Mouse (Mus musculus): ENCODE data around the gene Arhgef10l. TPM values are rescaled to one million over a fixed set of nuclear protein-coding genes. Genes with fewer than 3 reads are reported as not detected.

Gene Arhgef10l
- total RNA-seq, 2 experiments from 2014 or later, result 0.07 TPM; not detected in 1

DNA sequence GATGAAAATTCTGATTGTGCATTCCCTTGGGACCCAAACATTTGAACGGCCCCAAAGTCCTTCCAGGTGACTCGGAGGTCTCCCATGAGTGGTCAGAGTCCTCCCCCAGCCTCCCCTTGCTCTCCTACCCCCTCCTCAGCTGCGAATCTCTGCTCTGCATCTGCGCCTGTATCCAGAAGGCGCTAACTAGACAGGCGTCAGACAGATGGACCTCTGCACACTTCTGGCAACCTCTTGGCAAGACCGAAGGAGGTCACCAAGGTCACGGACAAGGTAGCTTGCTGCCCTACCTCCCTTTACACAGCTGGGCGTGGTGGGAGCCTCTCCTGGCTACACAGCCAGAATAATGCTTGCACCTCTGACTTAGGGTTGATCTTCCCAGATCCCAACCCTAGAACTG, 25.1 kb downstream of the Arhgef10l start:
- ATAC-seq (replicated peaks; ENCODE audit: low FRiP score, low TSS enrichment, poor library complexity, severe bottlenecking), result no peak

DNA sequence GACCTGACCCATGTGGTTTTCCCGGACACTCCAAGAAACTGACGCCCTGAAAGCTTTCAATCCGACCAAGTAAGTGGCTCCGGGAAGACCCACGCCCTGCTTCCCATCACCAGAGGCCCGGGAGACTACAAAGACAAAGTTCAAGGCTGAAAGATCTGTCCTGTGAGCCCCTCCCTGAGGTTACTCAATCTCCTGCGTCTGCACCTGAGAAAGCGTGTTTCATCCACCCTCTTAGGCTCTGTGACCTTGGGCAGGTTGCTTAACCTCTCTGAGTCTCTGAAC, 25.6 kb downstream of the Arhgef10l start:
- ATAC-seq (replicated peaks; ENCODE audit: low FRiP score, low TSS enrichment, poor library complexity, severe bottlenecking), result no peak

DNA sequence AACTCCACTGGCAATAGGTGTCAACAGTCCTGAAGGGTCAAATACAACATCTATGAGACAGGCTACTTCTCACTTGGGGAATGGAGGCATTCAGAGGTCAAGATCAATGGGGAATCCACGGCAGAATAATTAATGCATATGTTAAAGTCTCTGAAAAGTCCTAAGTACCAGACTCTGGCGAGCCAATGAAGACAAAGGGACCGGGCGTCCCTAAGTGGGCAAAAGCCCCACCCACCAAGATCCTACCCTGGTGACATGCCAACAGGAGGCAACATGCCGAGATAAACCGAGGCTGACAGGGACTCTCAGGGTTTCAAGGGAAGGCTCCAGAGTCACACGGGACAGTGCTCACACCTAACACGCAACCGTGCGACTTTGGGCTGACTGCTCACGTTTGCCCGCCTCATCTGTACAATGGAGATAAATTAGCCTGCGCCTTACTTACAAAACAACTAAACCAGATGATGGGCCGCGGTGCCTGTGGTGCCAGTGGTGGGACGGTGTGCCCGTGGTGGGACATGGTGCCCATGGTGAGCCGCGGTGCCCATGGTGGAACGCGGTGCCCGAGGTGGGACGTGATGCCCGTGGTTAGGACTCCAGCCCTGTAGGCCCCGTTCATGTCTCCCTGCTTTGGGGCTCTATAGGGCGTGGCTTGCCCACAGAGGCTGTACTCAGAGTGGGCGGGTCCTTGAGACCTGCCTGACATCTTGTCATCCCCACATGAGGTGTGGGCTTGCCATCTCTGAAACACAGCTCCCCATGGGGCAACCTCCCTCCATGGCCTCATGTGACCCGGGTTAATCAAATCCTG, 26.2 kb downstream of the Arhgef10l start:
- no peak for ATAC-seq (replicated peaks; ENCODE audit: low FRiP score, low TSS enrichment, poor library complexity, severe bottlenecking)

DNA sequence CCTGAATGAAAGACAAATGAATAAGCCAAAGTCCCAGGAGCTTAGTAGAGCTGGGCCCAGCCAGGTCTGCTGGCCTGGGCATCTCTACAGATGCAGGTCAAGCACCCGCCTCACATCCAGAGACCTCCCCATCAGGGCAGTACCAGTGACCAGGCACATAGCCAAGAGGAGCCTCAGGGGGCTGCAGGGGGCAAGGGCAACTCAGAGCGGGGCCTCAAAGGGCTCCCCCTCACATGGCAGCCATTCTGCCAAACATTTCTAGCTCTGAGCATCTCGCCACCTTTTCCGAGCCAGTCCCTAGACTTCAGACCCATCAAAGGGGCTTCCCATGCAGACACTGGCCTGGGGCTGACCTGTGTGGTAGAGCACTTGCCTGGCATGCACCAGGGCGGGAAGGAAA, 27.2 kb downstream of the Arhgef10l start:
- ATAC-seq (replicated peaks; ENCODE audit: low FRiP score, low TSS enrichment, poor library complexity, severe bottlenecking), result no peak

DNA sequence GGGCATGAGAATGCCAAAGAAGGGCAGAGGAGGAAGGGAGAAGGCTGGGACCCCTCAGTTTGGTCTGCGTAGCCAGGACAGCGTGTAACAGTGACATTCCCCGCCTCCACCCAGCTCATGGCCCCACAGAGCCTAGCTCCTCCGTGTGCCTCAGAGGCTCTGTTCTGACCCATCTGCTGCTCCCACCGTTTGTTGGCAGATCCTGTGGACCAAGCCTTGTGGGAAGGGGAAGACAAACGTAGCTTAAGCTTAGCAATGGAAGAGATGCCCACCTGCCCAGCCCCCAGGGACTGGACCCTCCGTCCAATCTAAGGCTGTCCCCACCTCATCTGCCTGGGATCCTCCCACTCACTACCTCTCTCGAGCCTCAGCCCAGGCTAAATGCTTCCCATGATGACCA, 28.5 kb downstream of the Arhgef10l start:
- ATAC-seq (replicated peaks; ENCODE audit: low FRiP score, low TSS enrichment, poor library complexity, severe bottlenecking), result no peak

DNA sequence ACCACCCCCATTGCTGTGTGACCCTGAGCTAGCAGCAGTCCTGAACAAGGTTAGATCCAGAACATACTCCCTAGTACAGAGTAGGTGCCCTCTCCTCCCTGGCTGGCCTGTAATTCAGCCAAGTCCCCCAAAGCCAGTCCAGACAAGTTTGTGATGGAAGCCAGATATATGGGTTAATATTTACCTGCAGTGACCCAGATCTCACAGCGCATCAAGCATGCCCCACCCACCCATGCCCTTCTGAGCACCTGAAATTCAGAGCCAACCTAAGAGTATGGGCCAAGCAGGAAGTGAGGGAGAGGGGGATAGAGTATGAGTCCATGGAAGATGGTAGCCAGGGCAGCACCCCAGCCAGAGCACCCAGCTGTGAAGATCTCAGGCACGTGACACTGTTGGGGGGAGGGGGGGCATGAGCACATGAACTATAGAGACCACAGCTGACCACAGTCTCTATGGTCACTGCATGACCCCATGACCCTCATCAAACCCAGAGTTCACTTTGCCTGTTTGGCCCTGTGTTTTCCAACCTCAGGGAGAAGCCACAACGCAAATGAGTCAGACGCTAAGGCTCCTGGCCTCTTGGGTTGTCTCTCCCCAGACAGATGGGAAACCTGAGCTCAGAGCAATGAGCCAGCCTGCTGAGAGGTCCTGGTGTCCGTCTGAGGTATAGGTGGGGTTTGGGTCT, 29.4 kb downstream of the Arhgef10l start:
- ATAC-seq (replicated peaks; ENCODE audit: low FRiP score, low TSS enrichment, poor library complexity, severe bottlenecking), result no peak

DNA sequence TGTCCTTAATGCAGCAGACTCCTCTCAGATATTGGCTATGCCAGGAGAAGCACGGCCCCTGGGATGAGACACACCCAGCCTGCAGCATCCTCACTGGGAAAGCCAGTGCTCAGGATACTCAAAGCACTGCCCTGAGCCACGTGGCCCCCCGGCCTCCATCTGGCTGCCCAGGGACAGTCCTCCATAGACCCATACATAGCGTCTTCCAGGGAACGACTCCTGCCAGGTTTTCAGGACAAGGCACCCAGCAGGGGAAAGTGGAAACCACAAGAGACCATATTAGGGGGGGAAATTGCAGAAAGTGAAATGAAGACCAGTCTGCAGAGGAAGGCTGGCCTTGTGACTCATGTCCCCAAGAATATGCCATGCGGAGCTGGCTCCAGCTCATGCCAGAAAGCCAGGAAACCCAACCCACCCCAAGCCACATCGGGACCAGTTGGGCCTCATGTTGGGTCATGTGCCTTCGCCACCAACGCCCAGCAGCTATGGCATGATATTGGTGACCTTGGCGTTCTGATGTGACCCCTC, 30.9 kb downstream of the Arhgef10l start:
- ATAC-seq (replicated peaks; ENCODE audit: low FRiP score, low TSS enrichment, poor library complexity, severe bottlenecking), result no peak

DNA sequence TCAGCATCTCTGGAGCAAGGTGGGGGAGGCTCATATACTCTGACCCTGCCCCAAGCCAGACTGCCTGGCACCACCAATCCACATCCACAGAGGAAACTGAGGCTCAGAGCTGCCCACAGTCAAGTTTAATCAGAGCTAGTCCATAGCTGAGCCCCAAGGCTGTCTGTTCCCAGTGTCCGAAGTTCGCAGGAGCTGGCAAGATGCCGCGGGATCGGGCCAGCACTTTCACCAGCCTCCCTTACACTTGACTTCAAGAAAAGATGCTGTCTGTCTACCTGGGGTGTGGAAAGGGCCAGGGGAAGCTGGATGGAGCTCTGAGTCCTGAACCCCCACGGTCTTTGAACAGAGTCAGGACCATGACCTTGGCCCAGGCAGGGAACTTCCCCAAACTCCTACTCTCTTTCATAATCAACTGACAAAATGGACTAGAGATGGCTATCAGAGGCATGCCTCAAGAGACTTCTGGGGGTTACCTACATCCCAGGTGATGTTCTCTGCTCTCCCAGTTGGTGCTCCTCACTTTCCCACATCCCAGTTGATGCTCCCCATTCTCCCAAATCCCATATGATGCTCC, 34.4 kb downstream of the Arhgef10l start:
- no peak for ATAC-seq (replicated peaks; ENCODE audit: low FRiP score, low TSS enrichment, poor library complexity, severe bottlenecking)

DNA sequence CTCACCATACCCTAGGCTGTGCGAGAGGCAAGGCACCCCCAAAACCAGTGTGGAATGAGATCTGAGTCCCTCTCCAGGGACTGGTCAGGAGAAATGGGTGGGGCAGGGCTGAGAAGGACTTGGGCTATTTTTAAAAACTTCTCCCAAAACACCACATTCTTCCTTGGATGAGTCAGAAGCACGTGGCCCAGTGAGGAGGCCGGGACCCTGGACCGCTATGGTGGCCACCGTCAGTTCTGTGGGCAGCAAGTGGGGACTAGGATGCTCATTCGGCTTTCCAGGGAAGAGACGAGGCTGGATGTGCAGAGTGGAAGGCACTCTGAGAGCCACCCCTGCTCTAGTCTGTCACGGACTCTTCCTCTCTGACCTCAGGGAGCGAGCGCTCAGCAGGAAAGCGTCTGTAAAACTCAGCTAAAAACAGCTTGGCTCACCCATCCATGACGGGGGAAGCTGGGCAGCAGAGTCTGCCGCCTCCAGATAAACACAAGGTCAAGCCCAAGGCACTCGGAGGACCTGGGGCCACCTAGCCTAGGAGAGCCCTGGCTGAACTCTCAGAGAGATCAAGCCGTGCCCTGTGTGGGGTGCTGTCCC, 35.1 kb downstream of the Arhgef10l start:
- ATAC-seq (replicated peaks; ENCODE audit: low FRiP score, low TSS enrichment, poor library complexity, severe bottlenecking), result no peak

DNA sequence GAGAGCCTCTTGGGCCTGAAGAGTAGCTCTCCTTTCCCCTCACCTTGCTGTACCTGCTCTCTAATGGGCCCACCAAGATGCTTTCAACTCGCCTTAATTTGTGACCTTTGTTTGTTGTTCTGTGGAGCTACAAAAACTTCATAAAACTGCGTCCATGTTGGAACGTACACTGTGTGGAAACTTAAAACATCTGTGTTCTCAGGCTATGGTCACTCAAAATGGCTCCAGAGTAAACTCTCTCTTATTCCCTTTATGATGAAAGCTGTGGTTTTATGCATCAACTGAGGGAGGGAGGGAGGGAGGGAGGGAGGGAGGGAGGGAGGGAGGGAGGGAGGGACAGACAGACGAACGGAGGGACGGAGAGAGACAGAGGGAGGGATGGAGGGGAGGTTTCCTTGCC, 35.7 kb downstream of the Arhgef10l start:
- no peak for ATAC-seq (replicated peaks; ENCODE audit: low FRiP score, low TSS enrichment, poor library complexity, severe bottlenecking)

DNA sequence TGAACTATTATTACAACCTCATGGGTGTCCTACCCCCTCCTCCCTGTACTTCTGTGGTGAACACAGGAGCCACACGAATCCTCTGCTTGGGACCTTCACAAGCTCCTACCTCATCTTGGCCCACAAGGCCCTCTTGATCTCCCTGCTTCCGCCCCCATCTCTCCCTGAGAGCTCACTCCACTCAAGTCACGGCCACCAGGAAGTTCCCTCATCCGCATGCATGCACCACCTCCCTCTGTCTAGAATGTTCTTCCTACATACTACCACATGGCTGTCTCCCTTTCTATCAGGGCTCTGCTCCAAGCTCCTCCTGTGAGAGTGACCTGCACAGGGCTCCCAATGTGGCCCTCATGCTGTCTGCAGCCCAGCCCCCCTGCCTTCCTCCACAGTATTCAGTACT, 36.8 kb downstream of the Arhgef10l start:
- no peak for ATAC-seq (replicated peaks; ENCODE audit: low FRiP score, low TSS enrichment, poor library complexity, severe bottlenecking)

DNA sequence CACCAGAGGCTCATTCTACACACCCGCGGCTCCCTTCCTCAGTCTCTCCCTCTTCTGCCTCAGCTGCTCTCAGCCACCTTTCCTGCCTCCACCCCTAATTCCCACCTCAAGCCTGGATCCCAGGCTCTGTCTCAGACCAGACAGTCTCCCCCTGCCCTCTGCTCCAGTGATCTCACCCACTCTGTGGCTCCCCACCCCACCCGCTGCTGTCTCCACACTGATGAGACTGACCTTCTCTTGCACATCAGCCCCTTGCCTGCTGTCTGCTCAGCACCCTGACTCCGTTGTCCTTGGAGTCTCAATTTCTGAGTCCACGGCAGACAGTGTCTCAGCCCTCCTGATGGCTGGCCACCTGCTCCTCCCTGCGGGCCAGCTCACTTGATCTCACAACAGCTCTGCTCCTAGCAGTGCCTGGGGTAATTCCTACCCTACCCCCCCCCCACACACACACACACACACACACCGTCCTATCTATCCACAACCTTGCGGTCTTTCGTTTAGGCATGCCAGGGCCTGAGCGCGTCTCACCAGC, 37.3 kb downstream of the Arhgef10l start:
- ATAC-seq (replicated peaks; ENCODE audit: low FRiP score, low TSS enrichment, poor library complexity, severe bottlenecking), result no peak

DNA sequence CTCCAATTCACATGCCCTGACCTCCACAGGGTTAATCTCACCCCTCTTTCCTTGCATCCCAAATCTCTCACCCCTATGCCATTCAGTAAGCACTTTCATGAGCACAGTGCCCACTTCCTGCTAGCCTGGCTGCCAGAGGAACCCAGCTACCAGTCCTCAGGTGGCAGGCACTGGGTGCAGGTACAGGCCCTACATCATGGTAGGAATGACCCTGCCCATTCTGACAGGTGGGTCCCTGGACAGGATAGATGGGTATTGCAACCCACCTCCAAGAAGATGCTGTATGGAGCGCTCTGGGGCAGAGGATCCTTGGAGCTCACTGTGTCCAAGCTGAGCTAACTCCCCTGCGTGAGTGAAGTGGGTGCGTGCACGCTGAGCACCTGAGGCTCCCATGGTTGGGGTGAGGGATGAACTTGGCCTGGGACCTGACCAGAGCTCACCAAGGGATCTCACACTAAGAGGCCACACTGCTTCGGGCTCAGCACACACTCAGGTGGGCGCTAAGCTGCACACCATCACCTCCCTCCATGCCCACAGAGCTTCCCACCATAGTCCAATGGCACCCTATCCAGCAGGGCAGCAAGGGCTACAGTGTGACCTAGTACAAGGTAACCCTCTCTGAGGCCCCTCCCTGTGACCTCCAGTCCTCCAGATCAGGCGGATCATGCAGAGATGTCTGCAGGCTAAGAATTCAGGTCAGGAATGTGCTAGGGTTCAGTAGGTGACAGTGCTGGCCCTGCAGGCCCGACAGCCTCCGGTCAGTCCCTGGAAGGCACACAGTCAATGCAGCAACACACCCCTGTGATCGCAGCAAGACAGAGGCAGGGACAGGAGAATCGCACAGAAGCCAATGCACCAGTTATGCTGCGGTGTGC, 39.9 kb downstream of the Arhgef10l start:
- ATAC-seq (replicated peaks; ENCODE audit: low FRiP score, low TSS enrichment, poor library complexity, severe bottlenecking), result no peak

DNA sequence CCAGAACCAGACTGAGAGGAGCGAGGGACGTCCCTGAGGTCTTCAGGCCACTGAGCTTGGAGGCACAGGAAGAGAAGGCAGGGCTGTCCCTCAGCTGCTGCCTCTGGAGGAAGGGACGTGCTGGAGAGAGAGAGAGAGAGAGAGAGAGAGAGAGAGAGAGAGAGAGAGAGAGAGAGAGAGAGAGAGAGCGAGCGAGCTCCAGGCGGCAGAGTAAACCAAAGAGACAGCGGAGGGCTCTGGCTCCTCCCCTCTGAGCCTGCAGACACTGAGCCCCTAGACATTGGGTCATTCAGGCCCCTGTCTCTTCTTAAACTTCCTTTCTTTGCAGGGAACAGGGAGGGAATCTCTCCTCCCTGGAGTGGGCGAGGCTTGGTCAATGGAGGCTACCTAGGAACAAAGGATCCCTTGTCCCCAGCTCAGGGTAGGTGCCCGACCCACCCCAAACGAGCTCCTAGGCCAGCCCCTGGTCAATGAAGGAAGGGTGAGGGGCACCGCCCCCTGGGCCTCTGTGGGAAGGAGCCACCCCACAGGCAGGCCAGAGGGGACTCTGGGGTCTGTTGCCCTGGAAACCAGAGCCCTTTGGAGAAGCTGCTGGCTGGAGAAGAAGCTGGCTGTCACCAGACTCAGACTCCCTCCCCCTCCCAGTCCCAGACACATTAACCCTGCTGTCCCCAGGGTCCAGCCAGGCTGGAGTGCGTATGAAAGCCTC, 41.2 kb downstream of the Arhgef10l start:
- no peak for ATAC-seq (replicated peaks; ENCODE audit: low FRiP score, low TSS enrichment, poor library complexity, severe bottlenecking)

DNA sequence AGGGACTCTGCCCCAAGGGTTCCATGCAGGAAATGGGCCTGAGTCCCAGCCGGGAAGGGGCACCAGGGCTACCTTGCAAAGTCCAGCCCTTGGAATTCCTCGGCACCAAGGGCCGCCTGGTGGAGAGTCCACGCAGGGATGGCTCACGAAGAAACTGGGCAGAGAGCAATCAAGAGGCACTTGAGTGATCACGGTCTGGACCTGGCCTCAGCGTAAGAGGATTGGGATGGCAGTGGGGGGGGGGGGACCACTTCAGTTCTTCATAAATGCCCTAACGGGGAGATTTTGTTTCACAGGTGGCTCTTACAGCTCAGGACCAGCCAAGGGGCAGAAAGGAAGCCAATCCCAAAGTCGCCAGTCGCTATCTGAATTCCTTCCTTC, 41.7 kb downstream of the Arhgef10l start:
- ATAC-seq (replicated peaks; ENCODE audit: low FRiP score, low TSS enrichment, poor library complexity, severe bottlenecking), result no peak

DNA sequence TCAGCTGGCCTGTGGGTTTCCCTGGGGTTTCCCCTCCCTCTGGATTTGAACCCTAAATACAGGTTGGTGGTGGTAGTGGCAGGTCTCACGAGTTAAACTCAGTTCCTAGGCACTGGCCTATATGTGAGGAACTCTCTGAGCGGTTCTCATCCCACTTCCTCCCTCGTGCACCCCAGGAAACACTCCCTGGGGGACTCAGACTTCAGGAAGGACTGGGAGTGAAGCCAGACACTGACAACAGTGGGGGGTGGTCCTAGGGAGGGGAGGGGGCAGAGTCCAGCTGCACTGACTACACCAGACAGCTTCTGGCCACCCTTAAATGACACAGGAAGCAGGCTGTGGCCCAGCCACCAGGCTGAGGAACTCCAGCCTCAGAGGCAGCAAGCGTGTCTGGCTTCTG, 43.0 kb downstream of the Arhgef10l start:
- ATAC-seq (replicated peaks; ENCODE audit: low FRiP score, low TSS enrichment, poor library complexity, severe bottlenecking), result no peak

DNA sequence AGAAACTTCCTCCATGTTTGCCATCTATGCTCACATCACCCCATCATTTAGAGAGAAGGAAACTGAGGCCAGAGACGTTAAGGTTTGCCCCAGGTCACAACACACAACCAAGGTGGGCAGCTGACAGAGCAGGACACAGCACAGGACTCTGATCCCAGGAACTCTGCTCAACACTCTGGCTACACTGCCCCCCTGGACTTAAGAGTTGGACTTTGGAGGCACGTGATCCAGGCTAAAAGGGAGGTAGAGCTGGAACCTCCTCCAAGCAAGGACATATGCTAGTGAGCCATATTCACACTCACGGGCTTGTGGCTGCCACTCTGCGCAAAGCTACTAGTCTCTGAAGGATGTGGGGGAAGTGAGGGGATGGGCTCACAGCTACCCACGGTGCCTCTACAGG, 45.3 kb downstream of the Arhgef10l start:
- ATAC-seq (replicated peaks; ENCODE audit: low FRiP score, low TSS enrichment, poor library complexity, severe bottlenecking), result no peak

All from megakaryocyte-erythroid progenitor cell, adult 5-6 weeks (primary cell).